Mouse (Mus musculus) right cerebral cortex, adult 18-20 months (tissue): ENCODE results near the gene Rps18.

Experiments
- DNase-seq: peaks from one replicate; pipeline ENCODE4 v3.0.0; 2022; ENCODE audit warnings: mixed read lengths

Rps18 gene

DNA sequence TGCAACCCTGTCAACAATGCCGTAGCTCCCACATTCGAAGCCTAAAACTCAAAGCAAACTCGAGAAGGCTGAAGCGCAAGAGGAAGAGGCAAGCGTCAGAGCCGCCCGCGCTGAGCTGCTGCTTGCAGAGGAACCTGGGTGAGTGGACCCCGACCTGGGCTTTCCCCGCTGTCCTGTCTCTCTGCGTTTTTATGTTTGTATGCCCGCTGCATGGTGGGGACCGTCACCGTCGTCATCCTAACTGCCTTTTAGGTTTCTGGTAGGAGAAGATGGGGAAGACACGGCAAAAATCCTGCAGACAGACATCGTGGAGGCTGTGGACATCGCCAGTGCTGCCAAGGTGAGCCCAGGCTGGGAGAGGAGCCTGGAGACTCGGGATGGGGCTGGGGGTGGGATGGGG is 14.4 kb downstream of the Rps18 start:
- DNase-seq, result no peak

DNA sequence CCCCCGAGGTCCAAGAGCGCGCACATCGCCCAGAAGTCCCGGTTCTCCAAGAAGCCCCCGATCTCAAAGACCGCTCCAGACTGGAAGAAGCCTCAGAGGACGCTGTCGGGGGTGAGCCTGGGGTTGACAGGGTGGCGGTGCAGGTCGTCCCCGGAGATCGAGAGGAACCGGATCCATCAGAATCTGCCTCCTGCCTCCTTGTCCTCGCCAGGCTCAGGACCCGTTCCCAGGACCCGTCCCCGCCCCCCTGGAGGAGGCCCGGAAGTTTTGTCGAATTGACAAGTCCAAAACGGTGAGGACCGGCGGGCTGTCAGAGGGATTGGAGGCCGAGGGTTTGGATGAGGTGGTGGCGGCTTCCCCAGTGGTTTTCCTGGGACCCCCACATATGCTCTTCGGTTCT is 14.8 kb downstream of the Rps18 start:
- no peak for DNase-seq

DNA sequence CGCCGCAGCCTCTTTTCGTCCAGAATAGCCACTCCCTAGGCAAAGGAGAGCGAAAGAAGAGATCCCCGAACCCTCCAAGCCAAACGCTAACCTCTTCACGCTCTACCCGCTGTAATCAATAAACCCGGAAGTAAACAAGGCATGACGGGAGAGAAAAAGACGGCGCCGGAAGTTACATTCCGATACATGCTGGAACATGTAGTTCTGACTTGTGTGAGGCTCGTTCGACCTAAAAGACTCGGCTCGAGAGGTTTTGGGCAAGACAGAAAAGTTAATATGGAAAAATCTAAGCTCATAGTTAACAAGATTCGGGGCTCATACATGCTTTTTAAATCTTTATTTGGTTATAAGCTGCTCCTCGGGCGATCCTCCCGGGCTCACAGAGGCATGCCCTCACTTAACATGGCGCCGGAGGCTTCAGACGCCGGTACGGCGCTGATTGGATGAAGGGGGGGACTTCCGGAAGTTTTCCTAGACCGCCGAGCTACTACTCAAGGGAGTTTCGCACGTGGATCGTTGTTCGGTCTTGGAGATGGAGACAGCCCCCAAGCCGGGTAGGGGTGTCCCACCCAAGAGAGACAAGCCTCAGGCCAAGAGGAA is 15.5 kb downstream of the Rps18 start, which contains the start of the genes Pfdn6 and Wdr46:
Gene Pfdn6, minus strand, starts transcription at position 138 of the 600 bp plus-strand sequence.
Gene Wdr46, plus strand, starts transcription at position 455 of the 600 bp plus-strand sequence.
- DNase-seq, result peak; percentile 90

DNA sequence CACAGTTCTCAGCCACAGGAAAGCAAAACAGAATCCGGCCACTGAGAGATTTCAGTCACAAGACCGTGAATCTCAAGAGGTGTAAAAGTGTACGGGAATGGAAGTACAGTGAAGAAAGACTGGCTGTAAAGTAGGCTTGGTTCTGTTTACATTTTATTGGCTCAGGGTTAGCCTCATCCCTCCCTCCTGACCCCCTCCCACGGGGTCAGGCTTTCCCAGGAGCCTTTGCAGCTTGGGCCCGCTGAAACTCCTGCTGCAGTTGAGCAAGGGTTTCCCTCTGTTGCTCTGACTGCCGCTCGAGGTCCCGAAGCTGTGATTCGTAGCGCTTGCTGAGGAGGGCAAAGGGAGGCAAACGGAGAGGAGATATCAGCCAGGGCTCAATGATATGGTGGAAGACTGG is 17.0 kb downstream of the Rps18 start:
- DNase-seq, result no peak

DNA sequence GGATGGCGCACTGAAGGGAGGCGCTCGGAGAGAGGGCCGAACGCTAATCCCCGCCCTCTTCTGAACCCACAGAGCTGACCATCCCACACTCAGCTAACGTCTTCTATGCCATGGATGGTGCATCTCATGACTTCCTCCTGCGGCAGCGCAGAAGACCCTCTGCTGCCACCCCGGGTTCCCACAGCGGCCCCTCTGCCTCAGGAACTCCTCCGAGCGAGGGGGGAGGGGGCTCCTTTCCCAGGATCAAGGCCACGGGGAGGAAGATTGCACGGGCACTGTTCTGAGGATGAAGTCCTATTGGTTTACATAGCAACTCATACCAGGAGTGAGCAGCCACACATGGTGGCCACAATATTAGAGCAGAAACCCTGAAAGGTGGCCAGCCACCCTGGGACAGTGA is 18.8 kb downstream of the Rps18 start:
- DNase-seq, result no peak

DNA sequence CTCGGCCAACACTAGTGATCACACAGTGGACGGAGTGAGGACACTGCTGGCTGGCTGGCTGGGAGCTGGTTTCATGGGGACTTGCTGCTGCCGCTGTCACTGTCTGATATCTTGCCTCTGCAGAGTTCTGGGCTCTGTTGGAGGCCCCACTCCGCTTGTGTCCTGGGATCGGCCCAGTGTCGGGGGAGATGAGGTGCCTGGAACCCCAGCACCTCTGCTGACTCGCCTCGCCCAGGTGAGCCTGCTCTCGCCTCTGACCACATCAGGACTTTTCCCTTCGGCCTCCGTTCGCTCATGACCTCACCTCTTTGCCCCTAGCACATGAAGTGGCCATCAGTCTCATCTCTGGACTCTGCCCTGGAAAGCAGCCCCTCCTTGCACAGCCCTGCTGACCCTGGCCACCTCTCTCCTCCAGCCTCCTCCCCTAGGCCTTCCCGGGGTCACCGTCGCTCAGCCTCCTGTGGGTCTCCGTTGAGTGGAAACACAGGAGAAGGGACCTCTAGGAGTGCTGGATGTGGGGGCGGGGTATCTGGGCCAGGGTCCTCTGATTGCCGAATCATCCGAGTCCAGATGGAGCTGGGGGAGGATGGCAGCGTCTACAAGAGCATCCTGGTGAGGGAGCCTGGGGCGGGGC is 20.3 kb downstream of the Rps18 start:
- no peak for DNase-seq

DNA sequence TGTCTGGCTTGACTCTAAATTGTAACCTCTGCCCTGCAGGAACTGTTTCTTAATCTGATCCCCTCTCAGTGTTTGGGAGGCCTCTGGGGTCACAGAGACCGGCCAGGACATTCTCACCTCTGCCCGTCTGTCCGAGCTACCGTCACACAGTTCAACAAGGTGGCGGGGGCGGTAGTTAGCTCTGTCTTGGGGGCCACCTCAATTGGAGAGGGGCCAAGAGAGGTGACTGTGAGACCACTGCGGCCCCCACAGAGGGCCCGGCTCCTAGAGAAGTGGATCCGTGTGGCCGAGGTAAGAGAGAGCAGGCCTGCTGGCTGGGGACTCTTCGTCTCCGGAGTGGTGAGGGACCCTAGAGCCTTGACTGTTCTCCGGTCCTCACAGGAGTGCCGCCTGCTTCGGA is 22.8 kb downstream of the Rps18 start:
- DNase-seq, result no peak

DNA sequence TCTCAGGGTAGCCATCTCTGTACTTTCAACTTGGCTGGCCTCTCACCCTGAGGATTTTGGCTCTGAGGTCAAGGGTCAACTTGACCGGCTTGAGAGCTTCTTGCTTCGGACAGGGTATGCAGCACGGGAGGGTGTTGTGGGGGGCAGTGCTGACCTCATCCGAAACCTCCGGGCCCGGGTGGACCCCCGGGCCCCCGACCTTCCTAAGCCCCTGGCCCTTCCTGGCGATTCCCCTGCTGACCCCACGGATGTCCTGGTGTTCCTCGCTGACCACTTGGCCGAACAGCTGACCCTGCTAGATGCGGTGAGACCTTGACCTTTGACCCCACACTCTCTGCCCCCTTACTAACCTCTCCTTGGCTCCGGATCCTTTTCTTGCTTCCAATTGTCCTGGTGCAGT is 23.4 kb downstream of the Rps18 start:
- no peak for DNase-seq

DNA sequence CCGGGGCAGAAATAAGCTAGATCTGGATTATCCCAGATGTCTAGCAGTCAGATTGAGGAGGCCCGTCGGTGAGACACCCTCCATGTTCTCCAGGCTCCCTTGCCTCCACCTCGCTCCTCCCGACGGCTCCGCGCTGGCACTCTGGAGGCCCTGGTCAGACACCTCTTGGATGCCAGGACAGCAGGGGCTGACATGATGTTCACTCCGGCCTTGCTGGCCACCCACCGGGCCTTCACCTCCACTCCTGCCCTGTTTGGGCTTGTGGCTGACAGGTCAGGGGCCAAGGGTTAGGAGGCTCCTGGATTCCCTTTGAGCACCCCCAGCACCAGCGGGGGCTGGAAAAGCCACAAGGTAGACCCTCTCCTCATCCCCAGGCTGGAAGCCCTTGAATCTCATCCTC is 23.9 kb downstream of the Rps18 start:
- DNase-seq, result no peak

DNA sequence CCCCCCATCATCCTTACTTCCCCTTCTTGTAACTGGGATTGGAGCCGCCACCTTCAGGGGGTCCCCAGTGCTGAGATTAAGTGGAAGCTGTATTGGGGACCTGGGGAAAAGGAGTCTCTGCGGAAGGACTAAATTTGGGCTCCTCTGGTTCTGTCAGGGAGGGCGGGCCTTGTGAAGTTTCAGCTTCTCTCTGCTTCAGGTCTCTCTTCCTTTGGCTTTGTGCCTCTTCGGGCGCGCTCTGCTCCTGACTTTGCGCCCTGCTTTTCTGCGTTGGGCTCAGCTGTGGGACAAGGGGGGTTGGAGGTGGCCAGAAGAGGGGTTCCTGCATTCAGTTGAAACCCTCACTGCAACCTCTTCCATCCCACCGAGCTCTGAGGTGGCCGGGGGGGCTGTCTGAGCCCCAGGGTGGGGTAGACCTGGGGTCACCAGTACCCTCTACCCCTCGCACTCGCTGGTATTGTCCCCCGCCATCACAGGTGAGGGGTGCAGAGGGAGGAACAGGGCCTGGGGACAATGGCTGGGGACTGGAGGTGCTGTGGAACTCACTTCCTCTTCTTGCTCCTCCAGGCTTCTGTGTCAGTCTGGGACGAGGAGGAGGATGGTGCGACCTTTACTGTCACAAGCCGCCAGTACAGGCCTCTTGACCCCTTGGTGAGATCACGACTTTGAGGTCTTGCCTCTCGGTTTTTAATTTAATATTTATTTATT is 24.5 kb downstream of the Rps18 start:
- no peak for DNase-seq

DNA sequence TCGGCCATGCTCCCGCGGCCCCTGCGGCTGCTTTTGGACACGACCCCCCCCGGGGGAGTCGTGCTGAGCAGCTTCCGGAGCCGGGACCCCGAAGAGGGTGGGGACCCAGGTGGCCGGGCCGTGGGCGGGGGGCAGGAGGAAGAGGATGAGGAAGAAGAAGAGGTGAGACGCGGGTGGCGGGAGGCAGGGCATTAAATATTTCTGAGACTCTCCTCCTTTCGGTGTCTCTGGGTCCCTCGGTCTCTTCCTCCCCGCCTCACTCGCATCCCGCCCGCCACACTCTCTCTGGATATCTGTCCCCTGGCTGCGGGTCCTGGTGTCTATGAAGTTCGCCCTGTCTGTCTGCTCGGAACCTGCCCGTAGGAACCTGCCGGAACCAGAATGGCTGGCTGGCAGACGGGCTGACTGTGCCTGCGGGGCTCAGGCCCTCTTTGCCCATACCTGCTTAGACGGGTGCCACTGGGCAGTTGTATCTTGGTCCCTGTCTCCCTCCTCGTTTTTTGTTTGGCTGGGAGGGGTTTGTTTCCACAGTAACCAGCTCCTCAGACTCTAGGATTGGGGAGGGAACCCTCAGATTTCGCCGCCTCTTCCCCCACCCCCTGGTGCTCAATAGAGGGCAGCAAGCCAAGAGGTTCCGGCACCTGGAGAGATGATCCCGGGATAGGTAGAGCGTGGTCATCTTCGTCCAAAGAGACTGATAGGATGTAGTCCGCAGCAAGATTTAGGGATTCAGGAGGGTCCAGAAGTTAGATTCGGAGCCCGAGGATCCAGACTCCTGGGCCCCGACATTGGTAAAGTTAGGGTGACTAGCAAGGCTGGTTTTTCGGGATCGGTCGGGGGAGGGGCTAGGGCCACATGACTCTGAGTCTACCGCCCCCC is 25.3 kb downstream of the Rps18 start:
- DNase-seq, result peak; percentile 74

DNA sequence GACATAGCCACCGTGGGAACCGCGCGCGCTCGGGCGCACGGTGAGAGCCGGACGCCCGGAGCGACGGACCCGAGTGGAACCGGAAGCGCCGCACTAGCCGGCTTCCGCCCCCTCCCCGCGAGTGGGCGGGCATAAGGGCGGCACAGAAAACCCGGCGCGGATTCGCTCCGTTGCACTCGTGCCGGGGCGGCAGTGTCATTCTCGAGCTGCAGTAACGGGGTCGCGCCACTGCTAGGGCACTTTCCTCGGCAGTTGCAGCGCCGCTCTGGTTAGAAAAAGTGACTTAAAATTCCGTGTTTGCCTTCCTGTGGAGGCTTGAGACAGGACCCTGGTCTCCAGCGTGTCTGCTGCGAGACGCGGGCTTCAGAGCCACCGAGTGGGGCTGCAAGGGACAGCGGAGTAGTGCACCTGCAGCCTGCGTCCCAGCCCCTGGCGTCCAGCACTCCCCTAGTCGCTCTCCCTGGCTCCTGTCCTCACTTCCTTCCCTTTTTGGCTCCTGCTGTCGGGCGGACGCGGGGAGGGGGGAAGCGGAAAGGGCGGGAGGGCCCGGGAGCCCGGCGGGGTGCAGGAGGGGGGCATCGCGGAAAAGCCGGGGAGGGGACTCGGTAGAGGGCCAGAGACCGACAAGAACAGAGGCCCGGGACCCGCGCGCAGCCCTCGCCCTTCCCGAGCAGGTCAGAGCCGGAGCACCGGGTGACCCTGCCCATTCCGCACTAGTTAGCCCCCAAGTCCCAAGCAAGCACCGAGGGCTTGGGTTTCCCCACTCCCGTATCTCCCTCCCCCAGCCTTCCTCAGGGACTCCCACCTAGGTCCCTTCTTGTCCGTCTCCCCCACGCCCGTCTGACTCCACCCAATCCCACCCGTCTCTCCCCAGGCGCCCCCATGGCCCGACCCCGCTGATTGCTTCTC is 26.2 kb downstream of the Rps18 start, which contains the start of gene Rgl2:
Gene Rgl2, plus strand, starts transcription at position 173 of the 909 bp plus-strand sequence.
- peak; percentile 94 for DNase-seq

DNA sequence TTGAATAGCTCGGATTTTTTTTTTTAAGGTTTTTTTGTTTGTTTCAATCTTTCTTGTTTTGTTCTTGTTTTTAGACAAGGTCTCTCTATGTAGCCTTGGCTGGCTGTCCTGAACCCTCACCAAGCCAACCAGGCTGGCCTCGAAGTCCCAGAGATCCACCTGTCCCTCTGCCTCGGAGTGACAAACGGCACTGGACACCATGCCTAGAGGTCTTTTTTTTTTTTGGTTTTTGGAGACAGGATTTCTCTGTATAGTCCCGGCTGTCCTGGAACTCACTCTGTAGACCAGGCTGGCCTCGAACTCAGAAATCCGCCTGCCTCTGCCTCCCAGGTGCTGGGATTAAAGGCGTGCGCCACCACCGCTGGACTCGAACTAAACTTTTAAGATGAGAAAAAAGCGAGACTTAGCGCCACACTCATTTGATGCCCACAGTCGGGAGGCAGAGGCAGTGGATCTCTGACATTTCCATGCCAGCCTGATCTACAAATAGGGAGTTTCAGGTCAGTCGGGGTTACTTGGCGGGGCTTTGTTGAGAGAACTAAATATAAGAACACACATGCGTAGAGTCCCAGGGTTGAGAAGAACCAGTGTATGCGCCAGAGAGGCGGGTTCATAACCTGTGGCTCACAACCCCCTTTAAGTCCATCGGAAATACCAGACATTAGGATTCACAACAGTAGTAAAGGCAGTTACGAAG is 27.4 kb downstream of the Rps18 start:
- DNase-seq, result no peak

DNA sequence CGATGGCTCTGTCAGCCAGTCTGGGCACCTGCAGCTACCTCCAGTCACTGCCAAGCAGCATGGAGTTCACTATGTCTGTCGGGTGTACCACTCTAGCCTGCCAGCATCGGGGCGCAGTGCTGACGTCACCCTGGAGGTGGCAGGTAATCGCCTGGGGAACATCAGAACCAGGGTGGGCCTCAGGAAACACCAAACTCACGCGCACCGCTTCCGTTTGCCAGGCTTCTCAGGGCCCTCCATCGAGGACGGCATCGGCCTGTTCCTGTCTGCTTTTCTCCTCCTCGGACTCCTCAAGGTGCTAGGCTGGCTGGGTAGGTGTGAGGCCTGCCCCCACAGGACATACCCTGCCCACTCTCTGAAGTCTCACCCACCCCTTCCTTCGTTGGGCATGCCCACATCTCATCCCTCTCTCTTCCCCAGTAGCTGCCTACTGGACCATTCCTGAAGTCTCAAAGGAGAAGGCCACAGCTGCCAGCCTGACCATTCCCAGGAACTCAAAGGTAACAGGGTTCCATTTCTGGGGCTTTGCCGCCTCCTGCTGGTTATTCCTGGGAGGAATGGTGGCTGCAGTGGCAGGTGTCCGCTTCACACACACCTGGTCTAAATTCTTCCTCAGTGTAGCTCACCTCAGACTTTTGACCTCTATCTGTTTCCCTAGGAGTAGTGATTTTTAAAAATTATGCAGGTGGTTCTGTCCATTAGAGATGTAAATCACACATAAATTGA is 29.4 kb downstream of the Rps18 start:
- no peak for DNase-seq

DNA sequence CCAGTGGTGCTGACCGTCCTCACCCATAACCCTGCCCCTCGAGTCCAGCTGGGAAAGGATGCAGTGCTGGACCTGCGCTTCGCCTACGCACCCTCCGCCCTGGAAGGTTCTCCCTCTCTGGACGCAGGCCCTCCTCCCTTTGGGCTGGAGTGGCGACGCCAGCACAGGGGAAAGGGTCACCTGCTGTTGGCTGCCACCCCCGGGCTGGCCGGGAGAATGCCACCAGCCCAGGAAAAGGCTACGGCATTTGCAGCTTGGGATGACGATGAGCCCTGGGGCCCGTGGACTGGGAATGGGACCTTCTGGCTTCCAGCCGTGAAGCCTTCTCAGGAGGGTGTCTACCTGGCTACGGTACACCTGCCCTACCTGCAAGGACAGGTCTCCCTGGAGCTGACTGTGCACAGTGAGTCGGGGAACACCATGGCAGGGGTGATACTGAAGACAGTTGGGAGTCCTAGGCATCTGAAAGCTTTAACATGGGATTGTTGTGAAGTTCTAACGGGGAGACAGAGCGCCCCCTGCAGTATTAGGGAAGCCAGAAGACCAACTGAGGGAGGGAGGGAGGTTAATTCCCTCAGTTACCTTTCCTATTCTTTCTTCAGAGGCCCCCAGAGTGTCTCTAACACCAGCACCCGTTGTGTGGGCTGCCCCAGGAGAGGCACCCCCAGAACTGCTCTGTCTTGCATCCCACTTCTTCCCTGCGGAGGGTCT is 30.2 kb downstream of the Rps18 start:
- no peak for DNase-seq

DNA sequence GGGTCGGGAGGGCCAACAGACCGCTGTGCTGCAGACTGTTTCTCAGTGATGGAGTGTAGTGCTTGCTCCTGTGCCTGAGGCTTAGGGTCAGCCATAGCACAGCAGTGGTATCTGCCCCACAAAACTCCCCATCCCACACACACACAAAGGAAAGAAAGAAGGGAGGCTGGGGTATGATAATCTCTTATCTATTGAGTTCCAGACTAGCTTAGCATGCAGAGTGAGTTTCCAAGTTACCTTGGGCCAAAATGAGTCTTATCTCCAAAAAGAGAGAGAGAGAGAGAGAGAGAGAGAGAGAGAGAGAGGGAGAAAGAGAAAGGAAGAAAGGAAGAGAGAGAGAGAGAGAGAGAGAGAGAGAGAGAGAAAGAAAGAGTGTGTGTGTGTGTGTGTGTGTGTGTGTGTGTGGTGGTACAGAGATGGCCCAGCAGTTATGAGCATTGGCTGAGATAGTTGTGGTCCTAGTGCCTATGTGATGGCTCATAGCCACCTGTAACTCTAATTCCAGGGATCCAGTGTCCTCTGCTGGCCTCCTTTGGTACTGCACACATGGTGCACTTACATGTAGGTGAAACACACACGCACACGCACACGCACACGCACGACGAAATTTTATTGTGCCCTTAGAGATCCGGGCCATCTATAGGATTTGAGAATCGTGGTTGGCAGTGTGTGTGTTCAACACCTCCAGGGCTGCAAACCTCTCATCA is 31.1 kb downstream of the Rps18 start:
- DNase-seq, result no peak

DNA sequence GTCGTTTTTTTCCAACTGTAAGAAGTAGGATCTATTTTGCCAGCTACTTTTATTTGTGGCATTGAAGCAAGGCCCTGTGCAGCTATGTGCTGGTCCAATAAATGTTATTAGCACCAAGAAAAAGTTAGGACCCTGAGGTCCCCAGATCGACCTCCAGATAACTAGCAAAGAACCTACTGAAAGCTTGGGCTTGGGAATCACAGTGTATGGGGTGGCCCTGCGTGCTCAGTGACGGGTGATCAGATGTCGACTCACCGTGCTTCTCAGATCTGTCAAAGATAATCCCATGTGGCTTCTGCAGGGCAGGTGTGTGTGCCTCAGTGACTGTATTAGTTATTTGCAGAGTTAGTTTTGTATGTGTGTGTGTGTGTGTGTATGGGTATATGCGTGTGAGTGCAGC is 34.4 kb downstream of the Rps18 start:
- DNase-seq, result no peak

DNA sequence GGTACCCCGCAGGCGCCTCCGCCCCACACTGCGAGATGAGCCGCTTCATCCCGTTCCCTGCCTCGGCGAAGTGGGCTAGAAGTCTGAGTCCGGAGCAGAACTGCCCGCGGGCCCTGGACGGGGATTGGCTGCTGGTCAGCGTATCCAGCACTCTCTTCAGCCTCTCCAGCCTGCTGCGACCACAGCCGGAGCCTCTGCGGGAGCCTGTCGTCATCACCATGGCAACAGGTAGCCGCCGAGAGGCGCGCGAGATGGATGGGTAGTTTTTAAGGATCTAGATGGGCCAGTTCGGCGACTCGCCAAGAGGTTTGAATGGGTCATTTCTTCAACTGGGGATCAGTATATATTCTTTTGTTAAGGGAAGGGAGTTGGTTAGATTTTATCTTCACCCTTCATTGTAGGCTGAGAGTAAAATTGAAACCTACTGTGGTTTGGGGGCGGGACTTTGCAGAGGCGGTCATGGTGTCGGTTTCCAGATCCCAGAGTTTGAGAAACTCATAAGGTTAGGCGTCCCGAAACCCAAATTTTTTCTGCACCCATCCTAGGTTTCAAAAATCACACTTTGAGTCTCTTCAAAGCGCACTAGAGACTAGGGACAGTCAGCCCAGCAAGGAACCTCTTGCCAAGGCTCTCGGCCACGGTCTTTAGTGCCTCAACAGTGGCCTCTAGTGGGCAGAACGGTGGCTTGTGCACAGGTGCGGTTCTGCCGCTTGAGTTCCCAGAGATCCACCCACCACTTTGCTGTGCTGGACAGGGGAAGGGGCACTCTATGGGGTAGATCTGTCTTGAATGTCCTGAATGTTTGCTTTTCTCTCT is 35.3 kb downstream of the Rps18 start:
- DNase-seq, result peak; percentile 82
